Mouse (Mus musculus) liver, embryonic 15.5 days (tissue): ENCODE measurements at regions not wholly inside any gene's neighbourhood (a gene's known extent, or its start where the extent isn't known, plus 50 kb on each side); places are given as distances from the start of the nearest gene placed in this dataset.

Experiments
- ATAC-seq: fragments of 200-750 bp; cut with Nextera tagmentation; 2 replicates; pipeline ENCODE4 v1.8.0; 2017; ENCODE audit warnings: moderate number of reproducible peaks, mild to moderate bottlenecking, moderate library complexity; ENCODE audit not compliant: insufficient read depth
- H3K27ac ChIP-seq: fragments of 300-500 bp; sonication (generic); replicated peaks from 2 replicates; pipeline ENCODE4 v1.5.1; 2015; ENCODE audit warnings: mild to moderate bottlenecking, inconsistent platforms
- H3K27me3 ChIP-seq: fragments of 300-500 bp; sonication (generic); 2 replicates; pipeline ENCODE4 v1.6.1; 2015; ENCODE audit warnings: mild to moderate bottlenecking, inconsistent platforms
- H3K36me3 ChIP-seq: fragments of 300-500 bp; sonication (generic); replicated peaks from 2 replicates; pipeline ENCODE4 v1.6.1; 2015; ENCODE audit warnings: moderate library complexity, mild to moderate bottlenecking, inconsistent platforms
- H3K4me1 ChIP-seq: fragments of 300-500 bp; sonication (generic); replicated peaks from 2 replicates; pipeline ENCODE4 v1.6.1; 2015; ENCODE audit warnings: inconsistent platforms
- H3K4me2 ChIP-seq: fragments of 300-500 bp; sonication (generic); 2 replicates; pipeline ENCODE4 v1.6.1; 2015; ENCODE audit warnings: moderate library complexity, mild to moderate bottlenecking, inconsistent platforms
- H3K4me3 ChIP-seq: fragments of 300-500 bp; sonication (generic); replicated peaks from 2 replicates; pipeline ENCODE4 v1.5.1; 2015; ENCODE audit warnings: mild to moderate bottlenecking, inconsistent platforms
- H3K9ac ChIP-seq: fragments of 300-500 bp; sonication (generic); 2 replicates; pipeline ENCODE4 v1.6.1; 2015; ENCODE audit warnings: moderate library complexity, mild to moderate bottlenecking, inconsistent platforms
- H3K9me3 ChIP-seq: fragments of 300-500 bp; sonication (generic); replicated peaks from 2 replicates; pipeline ENCODE4 v1.6.1; 2016; ENCODE audit warnings: inconsistent platforms
- WGBS: fragments of 180-500 bp; shearing (Covaris S2); methylation state at CpG from one replicate; pipeline ENCODE4 v1.1.7; 2015; ENCODE audit warnings: mixed read lengths; ENCODE audit not compliant: insufficient replicate concordance; 5-methylcytosine and 5-hydroxymethylcytosine counted together

- Histone ChIP-seq H3K27me3 (no peaks in the 10 kb centered on the region), H3K4me2 (no peak overlapping the region), H3K36me3 (no peaks in the 10 kb centered on the region), H3K4me3 (no peak overlapping the region), H3K27ac (no peak overlapping the region), H3K4me1 (no peaks in the 10 kb centered on the region), H3K9me3 (no peaks in the 10 kb centered on the region), H3K9ac (no peak overlapping the region)
- WGBS, result 45% methylated on average over 5 of the region's 5 CpGs
- ATAC-seq, result no peak
These were observed 483.4 kb downstream of the Zfp536 start for GRCm38 (mm10) chr7:37290018-37290417.

DNA sequence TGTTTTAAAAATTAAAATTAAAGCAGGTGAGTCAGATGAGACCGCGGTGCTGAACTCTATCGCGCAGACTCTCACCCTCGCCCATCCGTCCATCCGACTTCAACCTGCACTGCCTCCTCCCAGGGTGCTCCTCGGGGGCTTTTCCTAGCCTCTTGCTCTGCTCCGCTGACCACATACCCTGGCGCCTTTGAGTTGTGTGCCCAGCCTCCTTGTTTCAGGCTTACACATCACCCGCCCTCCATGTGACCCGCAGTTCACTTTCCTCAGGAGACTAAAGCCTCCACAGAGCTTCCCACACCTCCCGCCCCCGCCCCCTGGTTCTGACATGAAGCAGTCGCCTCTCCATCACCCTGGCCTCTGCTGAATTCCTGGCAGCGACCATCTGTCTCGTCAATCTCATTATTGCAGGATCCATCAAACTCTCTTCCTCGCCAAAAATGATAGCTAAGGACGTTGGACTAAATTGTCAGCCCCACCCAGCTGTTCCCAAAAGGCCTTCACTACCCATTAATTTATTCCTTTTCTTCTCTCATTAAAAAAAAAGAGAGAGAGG, 482.9 kb downstream of the Zfp536 start:
- 43% methylated on average over 19 of the region's 19 CpGs for WGBS
- no peak overlapping the region for H3K4me2 ChIP-seq
- H3K9me3 ChIP-seq, result no peaks in the 10 kb centered on the region
- no peak overlapping the region for H3K4me3 ChIP-seq
- H3K27ac ChIP-seq, result no peak overlapping the region
- no peaks in the 10 kb centered on the region for H3K27me3 ChIP-seq
- H3K36me3 ChIP-seq, result no peaks in the 10 kb centered on the region
- ATAC-seq, result no peak
- H3K4me1 ChIP-seq, result no peaks in the 10 kb centered on the region
- no peak overlapping the region for H3K9ac ChIP-seq

GRCm38 (mm10) chr7:37291726-37292125, 481.7 kb downstream of the Zfp536 start:
- Histone ChIP-seq H3K4me3 (no peak overlapping the region), H3K36me3 (no peaks in the 10 kb centered on the region), H3K9ac (no peak overlapping the region), H3K27ac (no peak overlapping the region), H3K4me1 (no peaks in the 10 kb centered on the region), H3K9me3 (no peaks in the 10 kb centered on the region), H3K4me2 (no peak overlapping the region), H3K27me3 (no peaks in the 10 kb centered on the region)
- ATAC-seq, result no peak
- 66% methylated on average over 7 of the region's 7 CpGs for WGBS

DNA sequence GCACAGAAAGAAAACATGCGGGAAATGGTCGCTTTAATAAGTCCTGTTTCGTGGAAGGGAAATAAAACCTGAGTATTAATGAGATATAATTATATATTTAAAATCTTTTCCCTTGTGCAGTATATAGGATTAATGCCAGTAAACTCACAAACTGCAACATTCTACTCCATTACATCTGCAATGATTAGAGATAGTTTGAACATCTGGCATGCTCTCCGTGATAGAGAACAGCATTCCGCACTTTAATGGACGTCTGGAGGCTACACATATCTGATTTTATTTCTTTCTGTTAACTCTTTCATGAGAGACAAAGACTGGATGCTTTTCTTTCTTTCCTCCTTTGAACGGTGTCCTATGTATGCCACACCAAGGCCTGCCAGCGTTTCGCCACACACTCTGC, 480.9 kb downstream of the Zfp536 start:
- H3K4me3 ChIP-seq, result no peak overlapping the region
- no peaks in the 10 kb centered on the region for H3K4me1 ChIP-seq
- H3K9ac ChIP-seq, result no peak overlapping the region
- no peaks in the 10 kb centered on the region for H3K27me3 ChIP-seq
- H3K27ac ChIP-seq, result no peak overlapping the region
- WGBS, result 78% methylated on average over 9 of the region's 9 CpGs
- ATAC-seq, result no peak
- H3K9me3 ChIP-seq, result no peaks in the 10 kb centered on the region
- H3K4me2 ChIP-seq, result no peak overlapping the region
- no peaks in the 10 kb centered on the region for H3K36me3 ChIP-seq

- Histone ChIP-seq H3K4me3 (no peak overlapping the region), H3K27ac (no peak overlapping the region), H3K4me1 (no peaks in the 10 kb centered on the region), H3K36me3 (no peaks in the 10 kb centered on the region), H3K27me3 (no peaks in the 10 kb centered on the region), H3K4me2 (no peak overlapping the region), H3K9ac (no peak overlapping the region), H3K9me3 (no peaks in the 10 kb centered on the region)
- ATAC-seq, result no peak
- WGBS, result 46% methylated on average over 3 of the region's 3 CpGs
These were observed 474.6 kb downstream of the Zfp536 start for GRCm38 (mm10) chr7:37298888-37299287.

GRCm38 (mm10) chr7:37305463-37305862, 468.0 kb downstream of the Zfp536 start:
- H3K9ac ChIP-seq, result no peak overlapping the region
- H3K4me1 ChIP-seq, result no peaks in the 10 kb centered on the region
- H3K36me3 ChIP-seq, result no peaks in the 10 kb centered on the region
- no peak overlapping the region for H3K4me2 ChIP-seq
- H3K27ac ChIP-seq, result no peak overlapping the region
- H3K4me3 ChIP-seq, result no peak overlapping the region
- H3K27me3 ChIP-seq, result no peaks in the 10 kb centered on the region
- WGBS, result 63% methylated on average over 9 of the region's 9 CpGs
- ATAC-seq, result no peak
- H3K9me3 ChIP-seq, result no peaks in the 10 kb centered on the region

GRCm38 (mm10) chr7:37307191-37307590, 466.2 kb downstream of the Zfp536 start:
- WGBS, result 65% methylated on average over 4 of the region's 4 CpGs
- Histone ChIP-seq H3K27ac (no peak overlapping the region), H3K9me3 (no peaks in the 10 kb centered on the region), H3K4me1 (no peaks in the 10 kb centered on the region), H3K4me2 (no peak overlapping the region), H3K4me3 (no peak overlapping the region), H3K9ac (no peak overlapping the region), H3K27me3 (no peaks in the 10 kb centered on the region), H3K36me3 (no peaks in the 10 kb centered on the region)
- ATAC-seq, result no peak

DNA sequence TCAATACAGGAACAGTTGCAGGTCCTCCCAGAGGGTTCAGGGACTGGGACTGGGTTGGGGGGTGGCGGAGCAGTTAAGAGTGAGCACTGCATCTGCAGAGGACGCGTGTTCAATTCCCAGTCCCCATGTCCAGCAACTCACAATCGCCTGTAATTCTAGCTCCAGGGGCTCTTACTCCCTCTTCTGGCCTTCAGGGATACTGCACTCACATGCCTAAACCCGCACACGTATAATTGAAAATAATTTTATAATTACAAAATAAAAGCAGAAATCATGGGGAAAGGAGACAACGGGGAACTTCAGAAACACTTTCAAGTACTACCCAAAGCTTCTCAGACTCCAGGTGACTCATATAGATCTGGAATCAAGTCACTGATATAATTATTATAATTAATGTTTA, 448.8 kb downstream of the Zfp536 start:
- ATAC-seq, result no peak
- H3K4me2 ChIP-seq, result no peak overlapping the region
- 73% methylated on average over 7 of the region's 7 CpGs for WGBS
- no peaks in the 10 kb centered on the region for H3K27me3 ChIP-seq
- H3K9ac ChIP-seq, result no peak overlapping the region
- H3K36me3 ChIP-seq, result no peaks in the 10 kb centered on the region
- no peak overlapping the region for H3K27ac ChIP-seq
- no peaks in the 10 kb centered on the region for H3K9me3 ChIP-seq
- no peak overlapping the region for H3K4me3 ChIP-seq
- no peaks in the 10 kb centered on the region for H3K4me1 ChIP-seq

GRCm38 (mm10) chr7:37333451-37333850, 440.0 kb downstream of the Zfp536 start:
- no peak overlapping the region for H3K27ac ChIP-seq
- H3K4me3 ChIP-seq, result no peak overlapping the region
- H3K9me3 ChIP-seq, result no peaks in the 10 kb centered on the region
- no peaks in the 10 kb centered on the region for H3K36me3 ChIP-seq
- no peaks in the 10 kb centered on the region for H3K4me1 ChIP-seq
- H3K27me3 ChIP-seq, result peaks cover 22% of the 10 kb centered on the region
- H3K4me2 ChIP-seq, result no peak overlapping the region
- H3K9ac ChIP-seq, result no peak overlapping the region
- ATAC-seq, result no peak
- WGBS, result 81% methylated on average over 16 of the region's 16 CpGs

DNA sequence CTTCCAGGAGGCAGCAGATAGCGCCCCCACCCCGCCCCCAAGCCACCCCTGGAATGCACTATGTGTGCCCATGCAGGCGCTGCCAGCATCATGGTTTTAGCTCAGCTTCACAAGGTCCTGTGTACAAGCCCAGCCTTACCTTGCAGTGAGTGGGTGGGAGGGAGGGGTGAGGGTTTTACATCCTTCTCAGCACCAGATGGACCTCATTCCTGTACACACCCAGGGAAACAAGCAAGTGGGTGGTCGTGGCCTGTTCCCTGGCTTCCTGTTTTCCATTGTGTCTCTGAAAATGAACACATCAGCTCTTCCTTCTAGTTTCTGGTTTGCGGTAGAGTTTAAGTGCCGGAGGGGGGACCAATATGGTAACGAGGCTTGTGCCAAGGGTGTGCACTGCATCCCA, 438.2 kb downstream of the Zfp536 start:
- H3K27me3 ChIP-seq, result peaks cover 22% of the 10 kb centered on the region
- ATAC-seq, result no peak
- no peaks in the 10 kb centered on the region for H3K36me3 ChIP-seq
- no peaks in the 10 kb centered on the region for H3K4me1 ChIP-seq
- WGBS, result 39% methylated on average over 7 of the region's 7 CpGs
- H3K27ac ChIP-seq, result no peak overlapping the region
- H3K9me3 ChIP-seq, result no peaks in the 10 kb centered on the region
- H3K4me3 ChIP-seq, result no peak overlapping the region
- no peak overlapping the region for H3K9ac ChIP-seq
- no peak overlapping the region for H3K4me2 ChIP-seq

DNA sequence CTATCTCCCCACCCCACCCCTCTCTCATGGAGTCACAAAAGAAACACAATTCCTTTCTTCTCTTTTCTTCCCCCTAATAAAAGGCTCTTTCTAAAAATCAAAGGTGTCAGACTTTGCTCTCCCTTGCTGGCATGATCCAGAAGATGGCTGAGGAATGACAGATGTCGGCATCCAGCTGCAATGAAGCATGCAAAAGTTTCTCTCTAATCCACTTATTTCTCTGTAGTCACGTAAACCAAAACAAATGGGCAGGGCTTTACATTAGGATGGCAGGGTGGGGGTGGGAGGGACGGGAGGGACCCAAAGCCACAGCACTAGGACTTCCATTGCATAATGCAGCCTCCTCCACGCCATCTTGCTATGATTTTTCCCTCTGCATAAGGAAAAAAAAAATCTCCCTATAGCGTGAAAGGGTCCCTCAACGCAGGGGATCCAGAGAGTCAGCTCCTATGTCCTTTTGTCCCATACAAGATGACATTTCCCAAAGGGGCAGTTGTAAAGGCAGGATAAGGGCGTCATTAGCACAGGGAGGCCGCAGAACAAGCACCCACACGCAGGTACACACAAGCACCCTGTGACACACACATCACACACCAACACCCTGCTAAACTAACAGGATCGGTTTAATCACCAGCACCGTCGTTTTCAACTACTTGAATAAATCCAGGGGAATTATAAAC, 437.1 kb downstream of the Zfp536 start:
- Histone ChIP-seq H3K4me2 (no peak overlapping the region), H3K36me3 (no peaks in the 10 kb centered on the region), H3K9ac (no peak overlapping the region), H3K4me3 (no peak overlapping the region), H3K9me3 (no peaks in the 10 kb centered on the region), H3K27me3 (peaks cover 22% of the 10 kb centered on the region), H3K4me1 (no peaks in the 10 kb centered on the region), H3K27ac (no peak overlapping the region)
- ATAC-seq, result no peak
- 22% methylated on average over 12 of the region's 12 CpGs for WGBS
